Mouse (Mus musculus) frontal cortex, postnatal 10 days (tissue): Measurements from ENCODE around the gene Lsm14a.

Experiments used
- DNase-seq, 2 experiments: peaks; one replicate each; pipeline ENCODE4 v3.0.0; 2022; ENCODE audit warnings: low spot score in 2 of 2, mixed read lengths in 1 of 2

Lsm14a gene

DNA sequence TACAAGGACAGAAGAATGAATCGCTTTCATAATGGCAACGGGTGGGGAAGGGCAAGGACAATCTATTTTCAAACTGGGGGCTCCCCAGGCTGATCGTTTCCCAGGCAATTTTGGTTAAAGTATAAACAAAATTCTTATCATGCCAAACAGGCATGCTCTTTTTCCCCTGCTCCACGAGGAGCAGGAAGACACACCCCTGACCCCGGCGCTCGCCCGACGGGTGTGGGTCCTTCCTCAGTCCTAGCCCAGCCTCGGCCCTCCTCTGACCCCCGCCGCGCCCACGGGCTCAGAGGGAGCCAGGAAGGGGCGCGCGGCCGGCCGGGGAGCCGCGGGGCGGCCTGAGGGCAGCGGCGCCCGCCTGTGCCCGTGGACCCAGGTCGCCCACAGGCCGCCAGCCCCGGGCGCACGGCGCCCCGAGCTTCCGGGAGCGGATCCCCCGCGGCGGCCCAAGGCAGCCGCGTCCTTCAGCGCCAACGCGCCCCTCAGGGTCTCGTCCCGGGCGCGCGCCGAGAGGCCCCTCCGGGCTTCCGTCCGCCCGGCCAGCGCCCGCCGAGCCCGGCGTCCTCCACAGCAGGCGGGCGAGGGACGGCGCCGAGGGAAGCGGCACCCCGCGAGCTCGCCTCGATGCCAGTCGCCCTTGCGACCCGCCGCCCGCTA is 80.2 kb downstream of the Lsm14a start:
- DNase-seq, result peak; percentile 23 to 44

DNA sequence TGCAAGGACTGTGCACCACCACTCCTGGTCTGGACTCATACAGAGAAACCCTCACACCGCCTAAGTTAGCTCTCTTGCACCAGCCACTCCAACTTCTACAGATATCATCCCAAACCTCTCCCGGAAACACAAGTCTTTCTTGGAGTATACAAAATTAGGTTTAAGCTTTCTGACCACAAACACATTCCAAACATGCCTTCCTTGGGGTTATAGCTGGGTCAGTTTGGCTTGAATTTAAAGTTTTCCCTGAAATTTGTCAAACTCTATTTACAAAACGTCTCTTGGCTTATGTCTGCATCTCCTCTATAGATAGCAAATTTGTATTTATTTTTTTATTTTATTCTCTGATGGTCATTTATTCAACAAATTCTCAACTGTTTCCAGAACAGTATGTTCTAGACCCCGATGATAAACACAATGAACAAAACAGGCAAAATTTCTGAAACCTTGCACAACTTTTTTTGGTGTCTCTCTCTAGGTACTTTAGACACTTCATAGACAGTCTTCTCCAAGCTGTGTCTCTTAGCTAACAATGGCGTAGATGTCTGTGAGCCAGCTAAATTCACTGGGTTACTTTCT is 83.8 kb downstream of the Lsm14a start:
- no peak for DNase-seq

- no peak for DNase-seq
Measured at GRCm38 (mm10) chr7:34308586-34308985, 84.5 kb downstream of the Lsm14a start.

DNA sequence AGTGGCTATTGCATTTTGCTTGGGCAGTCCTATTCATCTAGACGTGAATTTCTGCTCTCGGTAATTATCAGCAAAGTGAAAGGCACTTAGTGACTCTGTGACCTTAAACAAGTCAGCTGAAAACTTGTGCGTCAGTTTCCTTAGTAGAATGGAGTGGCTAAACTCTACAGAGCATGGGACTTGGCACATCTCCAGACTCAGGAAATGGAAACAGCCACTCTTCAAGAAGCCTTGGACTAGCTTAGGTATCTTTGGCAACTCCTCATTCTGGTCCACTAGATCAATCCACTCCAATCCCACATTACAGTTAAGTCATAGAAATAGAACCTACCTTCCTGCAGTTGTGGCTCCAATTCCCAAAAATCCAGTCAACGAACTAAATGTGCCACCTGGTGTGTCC is 87.7 kb downstream of the Lsm14a start:
- DNase-seq, result no peak

- no peak for DNase-seq
Measured at GRCm38 (mm10) chr7:34302651-34303050, 90.5 kb downstream of the Lsm14a start.

GRCm38 (mm10) chr7:34301952-34302351 is 91.2 kb downstream of the Lsm14a start:
- DNase-seq, result no peak

GRCm38 (mm10) chr7:34298818-34299217 is 94.3 kb downstream of the Lsm14a start:
- no peak for DNase-seq

GRCm38 (mm10) chr7:34296124-34296523 is 97.0 kb downstream of the Lsm14a start:
- DNase-seq, result no peak
